10 mouse cellular contexts compared by ENCODE assay signal in the genomic region with DNA sequence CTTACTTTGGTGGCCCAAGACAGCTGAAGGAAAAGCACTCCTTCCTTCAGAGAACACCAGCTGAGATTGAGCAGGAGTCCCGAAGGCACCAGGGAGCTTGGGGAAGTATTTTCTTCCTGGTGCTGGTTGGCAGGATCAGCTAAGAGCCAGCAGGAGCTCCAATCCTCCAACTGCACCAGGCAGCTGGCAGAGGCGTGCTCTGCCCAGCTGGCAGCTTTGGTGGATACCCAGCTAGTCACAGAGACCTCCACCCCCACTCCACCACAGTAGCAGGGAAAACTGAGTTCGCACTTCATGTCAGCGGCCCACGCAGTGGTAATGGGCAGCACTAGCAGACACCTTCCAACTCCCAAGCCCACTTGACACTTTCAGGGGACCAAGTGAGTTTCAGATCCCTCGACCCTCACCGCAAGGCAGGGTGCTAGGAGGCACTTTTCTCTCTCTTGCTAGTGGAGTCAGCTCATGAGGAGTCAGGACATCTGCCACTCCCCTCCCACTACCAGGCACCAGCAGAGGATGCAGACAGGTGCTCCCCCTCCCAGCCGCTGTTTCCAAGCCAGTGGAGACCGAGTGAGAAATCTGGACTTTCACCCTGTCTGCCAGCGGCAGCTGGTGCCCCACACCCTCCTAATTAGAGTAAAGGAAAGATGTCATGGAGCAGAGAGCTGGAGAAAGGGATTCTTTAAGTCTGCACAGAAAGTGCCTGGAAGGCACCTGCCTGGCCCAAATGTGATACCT. TPM values are rescaled to one million over a fixed set of nuclear protein-coding genes. Genes with fewer than 3 reads are reported as not detected.
A peak's percentile ranks its signal among the peaks of the same experiment; 100 is the strongest.
DNase-seq lines count a peak whose midpoint lies in the region; ATAC-seq lines count a peak whose summit lies in the region.
"Had no signal": no experiment of that assay in that cellular context is flagged by ENCODE, and none has a peak within 500 bp of the region (broad histone marks: within the 10 kb centered on the region; RNA-seq: fewer than 3 reads in every experiment).

No protein-coding gene starts in this region.

- H3K27me3 ChIP-seq in forebrain, embryonic 11.5 days (ENCODE audit: control insufficient read depth, insufficient read depth, low read length), result no peaks in the 10 kb centered on the region
- no peaks in the 10 kb centered on the region for H3K27me3 ChIP-seq in forebrain, embryonic 10.5 days (ENCODE audit: poor library complexity, severe bottlenecking)
- H3K27me3 ChIP-seq: limb, embryonic 15.5 days had no signal

- no peaks in the 10 kb centered on the region for H3K9me3 ChIP-seq in forebrain, embryonic 11.5 days (ENCODE audit: control insufficient read depth, low read length)
- no peaks in the 10 kb centered on the region for H3K9me3 ChIP-seq in forebrain, embryonic 10.5 days
- H3K9me3 ChIP-seq: heart, embryonic 10.5 days; limb, embryonic 15.5 days had no signal

- no peak overlapping the region for H3K27ac ChIP-seq in forebrain, embryonic 11.5 days (ENCODE audit: low read depth, low read length)
- H3K27ac ChIP-seq in forebrain, embryonic 10.5 days, result no peak overlapping the region
- H3K27ac ChIP-seq: heart, embryonic 10.5 days; limb, embryonic 15.5 days had no signal

- 57% methylated on average over 10 of the region's 10 CpGs for WGBS in forebrain, embryonic 11.5 days
- WGBS in forebrain, embryonic 10.5 days, result 69% methylated on average over 10 of the region's 10 CpGs

- H3K4me1 ChIP-seq in forebrain, embryonic 11.5 days (replicated peaks; ENCODE audit: control insufficient read depth, insufficient read depth, low read length), result no peaks in the 10 kb centered on the region
- no peaks in the 10 kb centered on the region for H3K4me1 ChIP-seq in forebrain, embryonic 10.5 days
- H3K4me1 ChIP-seq: heart, embryonic 10.5 days; limb, embryonic 15.5 days had no signal

- no peaks in the 10 kb centered on the region for H3K36me3 ChIP-seq in forebrain, embryonic 11.5 days (ENCODE audit: control insufficient read depth, insufficient read depth, low read length)
- H3K36me3 ChIP-seq in forebrain, embryonic 10.5 days (replicated peaks), result no peaks in the 10 kb centered on the region
- H3K36me3 ChIP-seq: heart, embryonic 10.5 days; limb, embryonic 15.5 days had no signal

- peak; percentile 49 for DNase-seq in forebrain, embryonic 11.5 days (ENCODE audit: low spot score)
- no peak for DNase-seq in forebrain, embryonic 10.5 days (ENCODE audit: extremely low spot score, low spot score)
- DNase-seq in kidney, postnatal 25 days, result peak; percentile 50 to 80
- DNase-seq in retina, embryonic 14.5 days (ENCODE audit: low spot score), result peak; percentile 26
- DNase-seq in urinary bladder, adult 2 months (ENCODE audit: low spot score), result no peak
- no peak for DNase-seq in lung, postnatal 10 days
- DNase-seq in gastrocnemius, adult 8-10 months (ENCODE audit: low spot score in 2 of 2), result no peak

- no peak overlapping the region for H3K9ac ChIP-seq in forebrain, embryonic 11.5 days (ENCODE audit: low read length)
- H3K9ac ChIP-seq: limb, embryonic 15.5 days had no signal

- no peak for ATAC-seq in forebrain, embryonic 11.5 days (replicated peaks; ENCODE audit: low FRiP score)
- ATAC-seq in frontal cortex, adult (ENCODE audit: low TSS enrichment), result peak; percentile 99

- no peak overlapping the region for H3K4me2 ChIP-seq in forebrain, embryonic 11.5 days (ENCODE audit: low read depth, low read length, severe bottlenecking)
- H3K4me2 ChIP-seq: limb, embryonic 15.5 days had no signal

- no peak overlapping the region for H3K4me3 ChIP-seq in forebrain, embryonic 11.5 days (ENCODE audit: low read depth, low read length)
- H3K4me3 ChIP-seq in forebrain, embryonic 10.5 days, result no peak overlapping the region
- H3K4me3 ChIP-seq: heart, embryonic 10.5 days; limb, embryonic 15.5 days had no signal

RNA-seq across cellular contexts. Expression of a gene that starts 10.4 kb away (rescaled TPM):
- polyA plus RNA-seq in forebrain, embryonic 11.5 days (2014; fragmentation: Nextera tagmentation; extraction: Ambion mirVana), result 10.7 and 11.7 TPM in 2 replicates
- polyA plus RNA-seq in forebrain, embryonic 10.5 days (2016; fragmentation: Nextera tagmentation; extraction: Ambion mirVana), result 11.3 and 12.1 TPM in 2 replicates
- polyA plus RNA-seq in urinary bladder, adult 2 months (2012; rRNA removed), result 6.3 and 7.4 TPM in 2 replicates
- under 1 TPM; 0.27 to 0.58 (median 0.44) TPM for total RNA-seq in gastrocnemius, adult 8-10 months (2022)

RNA-seq across cellular contexts. Expression of a gene that starts 50.8 kb away (rescaled TPM):
- polyA plus RNA-seq in forebrain, embryonic 11.5 days (2014; fragmentation: Nextera tagmentation; extraction: Ambion mirVana), result 21.2 and 26.5 TPM in 2 replicates
- polyA plus RNA-seq in forebrain, embryonic 10.5 days (2016; fragmentation: Nextera tagmentation; extraction: Ambion mirVana), result 16.4 and 19.2 TPM in 2 replicates
- 15.8 and 17.2 TPM in 2 replicates for polyA plus RNA-seq in urinary bladder, adult 2 months (2012; rRNA removed)
- 1 to 10 TPM; 4.0 to 6.8 (median 5.3) TPM for total RNA-seq in gastrocnemius, adult 8-10 months (2022)

Comparison
In these comparisons a context has a peak if more than half of its experiments do, and no peak if none do; other contexts are left out.
1. DNase-seq: peak in forebrain, embryonic 11.5 days (single experiment), kidney, postnatal 25 days (2 of 2) and retina, embryonic 14.5 days (single experiment); none in forebrain, embryonic 10.5 days (single experiment), urinary bladder, adult 2 months (single experiment), lung, postnatal 10 days (single experiment) and gastrocnemius, adult 8-10 months (0 of 2).